Mouse (Mus musculus) bone marrow, adult 2 months (tissue): ENCODE data around the gene Sh2d7. TPM values are rescaled to one million over a fixed set of nuclear protein-coding genes. Genes with fewer than 3 reads are reported as not detected.

Source experiments
- H3K27ac ChIP-seq: fragments of 200-500 bp; 2 replicates; pipeline ENCODE4 v1.5.1; 2012; ENCODE audit warnings: low read depth, mild to moderate bottlenecking, control low read depth, inconsistent platforms, low read length; ENCODE audit not compliant: control insufficient read depth, poor library complexity, insufficient read depth
- H3K4me1 ChIP-seq: fragments of 200-500 bp; 2 replicates; pipeline ENCODE4 v1.6.1; 2011; ENCODE audit warnings: low read length; ENCODE audit not compliant: control insufficient read depth, insufficient read depth
- H3K4me3 ChIP-seq: fragments of 200-500 bp; replicated peaks from 2 replicates; pipeline ENCODE3; 2011; ENCODE audit warnings: mild to moderate bottlenecking, low read depth, low read length, control low read depth; ENCODE audit not compliant: control insufficient read depth
- CTCF ChIP-seq: fragments of 200-500 bp; IDR thresholded peaks from 2 replicates; pipeline ENCODE4 v1.5.1; 2011; ENCODE audit warnings: low read length, control low read depth; ENCODE audit not compliant: control insufficient read depth, insufficient read depth
- POLR2A ChIP-seq: fragments of 200-500 bp; IDR thresholded peaks from 2 replicates; pipeline ENCODE4 v1.6.1; 2011; ENCODE audit warnings: low read depth, mild to moderate bottlenecking, control low read depth, low read length, borderline replicate concordance; ENCODE audit not compliant: control insufficient read depth
- WGBS: fragments of 180-500 bp; shearing (Covaris S2); methylation state at CpG from one replicate; pipeline ENCODE4 v1.1.7; 2018; 5-methylcytosine and 5-hydroxymethylcytosine counted together
- polyA plus RNA-seq: library from polyadenylated mRNA; stranded (reverse); fragments of >200 nt; gene quantifications from 2 replicates; pipeline ENCODE4 v1.2.4, GENCODE M21; 2011; ENCODE audit warnings: low replicate concordance; ENCODE audit not compliant: missing spikeins, insufficient read depth, insufficient read length

Sh2d7 gene
- polyA plus RNA-seq, 1 experiment, result not detected

- 82% methylated on average over 7 of the region's 7 CpGs for WGBS
- H3K4me1 ChIP-seq, result peaks cover 1% of the 10 kb centered on the region; the same call in 1 of the 2 replicates
- no peak overlapping the region for H3K4me3 ChIP-seq
- TF ChIP-seq CTCF, result no peak
- TF ChIP-seq POLR2A, result no peak
- no peak overlapping the region for H3K27ac ChIP-seq
These were observed 2.5 kb upstream of the Sh2d7 start for GRCm38 (mm10) chr9:54536236-54536635.

DNA sequence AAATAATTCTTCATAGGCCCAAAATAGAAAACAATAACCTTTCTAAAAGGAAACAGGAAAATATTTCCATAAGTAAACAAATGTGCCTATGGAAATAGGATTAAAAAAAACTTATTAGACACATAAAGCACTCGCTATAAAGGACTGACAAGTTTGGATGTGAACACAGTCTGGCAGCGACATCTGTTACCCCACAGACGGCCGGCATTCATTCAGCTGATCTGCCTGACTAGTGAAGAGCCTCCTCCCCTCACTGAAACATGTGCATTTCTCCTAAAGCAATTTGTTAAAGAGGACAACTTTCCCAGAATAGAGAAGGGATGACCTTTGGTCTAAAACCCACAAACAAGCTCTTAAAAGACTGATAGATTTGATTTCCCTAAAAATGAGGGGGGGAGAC, 1.8 kb upstream of the Sh2d7 start:
- TF ChIP-seq POLR2A, result no peak
- no peak for TF ChIP-seq CTCF
- no peak overlapping the region for H3K27ac ChIP-seq
- peaks cover 1% of the 10 kb centered on the region; the same call in 1 of the 2 replicates for H3K4me1 ChIP-seq
- 87% methylated on average over 4 of the region's 4 CpGs for WGBS
- no peak overlapping the region for H3K4me3 ChIP-seq

DNA sequence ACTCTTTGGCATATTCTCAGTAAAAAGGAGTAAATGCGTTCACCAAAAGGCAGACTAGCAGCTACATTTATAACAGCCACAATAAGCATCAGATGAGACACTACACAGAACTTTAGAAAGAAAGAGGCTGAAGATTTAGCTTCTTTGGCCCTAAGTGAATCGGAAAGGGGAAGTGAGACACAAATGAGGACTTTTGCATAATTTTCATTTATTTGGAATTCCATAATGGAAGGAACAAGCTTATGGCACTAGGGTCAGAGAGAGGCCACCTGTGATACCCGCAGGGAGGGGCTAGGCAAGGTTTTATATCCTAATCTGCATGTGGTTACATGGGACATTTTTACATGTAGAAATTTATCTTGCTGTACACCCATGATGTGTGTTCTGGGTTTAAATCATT, 1.3 kb upstream of the Sh2d7 start:
- 61% methylated on average over 3 of the region's 3 CpGs for WGBS
- H3K27ac ChIP-seq, result no peak overlapping the region
- H3K4me1 ChIP-seq, result peaks cover 1% of the 10 kb centered on the region; the same call in 1 of the 2 replicates
- TF ChIP-seq CTCF (no peak), POLR2A (no peak)
- no peak overlapping the region for H3K4me3 ChIP-seq

DNA sequence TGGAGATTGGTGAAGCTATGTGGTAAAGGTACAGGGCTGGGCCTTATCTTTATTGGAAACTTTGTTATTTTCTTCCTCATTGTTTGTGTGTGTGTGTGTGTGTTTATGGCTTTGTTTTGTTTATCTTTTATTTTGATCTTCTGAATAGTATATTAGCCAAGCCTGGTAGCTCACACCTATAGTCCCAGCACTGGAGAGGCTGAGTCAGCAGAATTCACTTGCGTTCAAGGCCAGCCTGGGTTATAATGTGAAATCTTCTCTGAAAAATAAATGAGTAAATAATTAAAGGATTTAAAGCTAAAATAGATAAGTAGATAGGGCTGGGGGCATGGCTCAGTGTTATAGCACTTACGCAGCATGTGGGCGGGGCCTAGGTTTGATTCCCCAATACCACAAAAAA, 540 bp upstream of the Sh2d7 start:
- WGBS, result 91% methylated on average over 3 of the region's 3 CpGs
- H3K4me3 ChIP-seq, result no peak overlapping the region

DNA sequence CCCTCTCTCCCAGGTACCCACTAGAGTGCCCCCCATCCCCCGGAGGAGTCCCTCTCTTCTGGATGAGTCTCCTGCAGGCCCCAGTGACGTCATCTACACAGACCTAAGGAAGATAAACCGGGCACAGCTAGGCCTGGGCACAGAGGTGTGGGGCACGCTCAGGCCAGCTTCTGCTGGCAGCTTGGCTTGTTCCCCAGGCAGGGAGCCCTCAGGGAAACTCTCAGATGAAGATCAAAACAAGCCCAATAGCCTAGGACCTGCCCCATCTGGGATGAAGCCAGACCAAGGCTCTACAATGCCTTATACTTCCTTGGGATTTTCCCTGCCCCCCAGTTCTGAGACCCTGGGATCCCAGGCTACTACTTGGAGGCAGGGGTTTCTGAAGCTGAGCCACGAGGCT, 2.0 kb downstream of the Sh2d7 start:
- no peak overlapping the region for H3K27ac ChIP-seq
- 72% methylated on average over 5 of the region's 5 CpGs for WGBS
- H3K4me3 ChIP-seq, result no peak overlapping the region
- TF ChIP-seq POLR2A (no peak), CTCF (no peak)
- no peaks in the 10 kb centered on the region for H3K4me1 ChIP-seq

More for the DNA sequence above, 540 bp upstream of the Sh2d7 start:
- Histone ChIP-seq H3K4me1 (no peaks in the 10 kb centered on the region), H3K27ac (no peak overlapping the region)
- no peak for TF ChIP-seq POLR2A
- TF ChIP-seq CTCF, result no peak

GRCm38 (mm10) chr9:54544212-54544953, 5.6 kb downstream of the Sh2d7 start:
- 83% methylated on average over 9 of the region's 9 CpGs for WGBS
- peaks cover 1% of the 10 kb centered on the region; the same call in 1 of the 2 replicates for H3K4me1 ChIP-seq
- TF ChIP-seq POLR2A (no peak), CTCF (no peak)
- no peak overlapping the region for H3K27ac ChIP-seq
- H3K4me3 ChIP-seq, result no peak overlapping the region

- H3K4me3 ChIP-seq, result no peak overlapping the region
- H3K27ac ChIP-seq, result no peak overlapping the region
- TF ChIP-seq POLR2A (no peak), CTCF (no peak)
- peaks cover 4% of the 10 kb centered on the region; the same call in 1 of the 2 replicates for H3K4me1 ChIP-seq
- 81% methylated on average over 4 of the region's 4 CpGs for WGBS
These were observed 6.2 kb downstream of the Sh2d7 start for GRCm38 (mm10) chr9:54544954-54545315.

DNA sequence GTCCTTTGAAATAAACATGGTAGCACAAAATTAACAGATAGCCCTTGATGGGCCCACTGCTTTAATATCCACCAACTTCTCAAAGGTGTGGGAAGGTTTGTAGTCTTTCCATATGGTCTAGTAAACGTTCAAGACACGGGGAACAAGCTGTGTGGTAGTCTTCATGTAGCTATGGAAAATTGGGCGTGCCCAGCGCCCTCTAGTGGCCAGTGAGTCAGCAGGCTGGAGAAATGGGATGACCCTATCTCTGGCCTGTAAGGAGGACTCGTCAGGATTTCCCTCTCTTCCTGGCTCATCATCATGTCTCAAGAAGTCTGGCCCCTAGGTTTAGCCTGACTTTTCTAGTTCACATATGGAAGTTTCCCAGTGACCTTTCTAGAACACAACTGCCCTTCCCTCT, 8.8 kb downstream of the Sh2d7 start:
- WGBS, result 3% methylated on average over 5 of the region's 5 CpGs
- H3K4me1 ChIP-seq, result peaks cover 4% of the 10 kb centered on the region; the same call in 1 of the 2 replicates
- no peak overlapping the region for H3K4me3 ChIP-seq
- no peak overlapping the region for H3K27ac ChIP-seq
- TF ChIP-seq POLR2A (no peak), CTCF (peak; percentile 90)
